ENCODE assay signal across 29 mouse cellular contexts in genomic region chr5:75679896-75680295, GRCm38 (mm10).
A peak's percentile ranks its signal among the peaks of the same experiment; 100 is the strongest.
DNase-seq lines count a peak whose midpoint lies in the region; ATAC-seq lines count a peak whose summit lies in the region.
"Had no signal": no experiment of that assay in that cellular context is flagged by ENCODE, and none has a peak within 500 bp of the region (broad histone marks: within the 10 kb centered on the region; RNA-seq: fewer than 3 reads in every experiment).

No protein-coding gene starts in this region.

- H3K9me3 ChIP-seq in megakaryocyte, embryonic 14.5 days, result no peaks in the 10 kb centered on the region
- H3K9me3 ChIP-seq: embryonic facial prominence, embryonic 10.5 days; embryonic facial prominence, embryonic 13.5 days; forebrain, embryonic 12.5 days; G1E; heart, embryonic 15.5 days had no signal

- peaks cover 38% of the 10 kb centered on the region for H3K4me1 ChIP-seq in megakaryocyte, embryonic 14.5 days
- H3K4me1 ChIP-seq: embryonic facial prominence, embryonic 10.5 days; embryonic facial prominence, embryonic 13.5 days; forebrain, embryonic 12.5 days; heart, embryonic 15.5 days had no signal

- H3K27me3 ChIP-seq in megakaryocyte, embryonic 14.5 days (replicated peaks), result no peaks in the 10 kb centered on the region
- H3K27me3 ChIP-seq: CH12.LX; embryonic facial prominence, embryonic 13.5 days; forebrain, embryonic 12.5 days; heart, embryonic 15.5 days had no signal

- ATAC-seq in CD4-positive, CD25-positive, alpha-beta regulatory T cell, adult 4 months, result peak; percentile 63
- ATAC-seq in granulocyte monocyte progenitor cell, adult 5-6 weeks (replicated peaks; ENCODE audit: poor library complexity, severe bottlenecking), result peak; percentile 56
- ATAC-seq: forebrain, embryonic 16.5 days; hindbrain, postnatal 0 days; inflammation-experienced regulatory T-cells, adult 6 months; intestine, embryonic 16.5 days had no signal

- DNase-seq in 416B (ENCODE audit: low read depth) (peak; percentile 15), adipocyte (ENCODE audit: low spot score) (no peak)
- DNase-seq in gastrocnemius, postnatal 4 days (ENCODE audit: low spot score in 2 of 2), result no peak
- no peak for DNase-seq in adrenal gland, adult (ENCODE audit: inconsistent age in 2 of 2, low spot score in 1 of 2)
- DNase-seq: adrenal gland, postnatal 10 days; adrenal gland, postnatal 36 days; cerebellum, adult 2 months; cerebellum, adult 9-11 months; cerebellum, postnatal 25 days; embryo, embryonic 11 days; gastrocnemius, postnatal 25 days; heart, adult 11 months; heart, postnatal 10 days; heart, postnatal 36 days; kidney, adult 18-20 months had no signal

- no peaks in the 10 kb centered on the region for H3K36me3 ChIP-seq in megakaryocyte, embryonic 14.5 days (replicated peaks; ENCODE audit: low read length)
- H3K36me3 ChIP-seq: embryonic facial prominence, embryonic 10.5 days; embryonic facial prominence, embryonic 13.5 days; forebrain, embryonic 12.5 days; G1E; heart, embryonic 15.5 days had no signal

- H3K4me3 ChIP-seq in megakaryocyte, embryonic 14.5 days (replicated peaks), result peak overlapping the region; percentile 42
- H3K4me3 ChIP-seq: embryonic facial prominence, embryonic 10.5 days; embryonic facial prominence, embryonic 13.5 days; erythroblast, embryonic 14.5 days; forebrain, embryonic 12.5 days; heart, embryonic 15.5 days had no signal
